Mouse (Mus musculus) erythroblast, embryonic 14.5 days (primary cell): Measurements from ENCODE around the gene Psip1.

Experiments used
- GATA1 ChIP-seq: IDR thresholded peaks from 2 replicates; pipeline ENCODE4 v1.6.1; 2012; ENCODE audit warnings: low read length, inconsistent platforms, mixed read lengths
- TAL1 ChIP-seq: IDR thresholded peaks from 3 replicates; pipeline ENCODE4 v1.6.1; 2012; ENCODE audit warnings: low read length, inconsistent platforms, mixed read lengths

GRCm38 (mm10) chr4:83500154-83501036 is 14.1 kb upstream of the Psip1 start:
- no peak for TF ChIP-seq TAL1
- no peak for TF ChIP-seq GATA1
